Mouse (Mus musculus): ENCODE results near the gene Fam89b. TPM values are rescaled to one million over a fixed set of nuclear protein-coding genes. Genes with fewer than 3 reads are reported as not detected.

The Fam89b gene
- polyA plus RNA-seq, 2 experiments from 2014 or later = 20.1 to 44.7 TPM

Other genes starting within 250 kb of the Fam89b start
- 10 to 100 TPM; 34.3 to 39.7 TPM for gene Mus81, start 241.3 kb downstream of the Fam89b start, polyA plus RNA-seq (2017; shearing (Covaris generic))
- gene Cfl1, start 239.2 kb downstream of the Fam89b start, polyA plus RNA-seq (2017; shearing (Covaris generic)) = 1,000 to 10,000 TPM; 2,749 to 2,812 TPM
- gene 1700020D05Rik, start 225.9 kb downstream of the Fam89b start, polyA plus RNA-seq (2017; shearing (Covaris generic)) = under 1 TPM; 0.33 to 0.51 TPM
- 10 to 100 TPM; 16.3 to 18.4 TPM for gene Snx32, start 219.1 kb downstream of the Fam89b start, polyA plus RNA-seq (2017; shearing (Covaris generic))
- not detected for gene Ovol1, start 169.0 kb downstream of the Fam89b start, polyA plus RNA-seq (2017; shearing (Covaris generic))
- gene Ap5b1, start 161.6 kb downstream of the Fam89b start, polyA plus RNA-seq (2017; shearing (Covaris generic)) = 1 to 10 TPM; 5.1 to 8.6 TPM
- gene Rnaseh2c, start 127.8 kb downstream of the Fam89b start, polyA plus RNA-seq (2017; shearing (Covaris generic)) = 10 to 100 TPM; 65.1 to 70.2 TPM
- gene Kat5, start 119.4 kb downstream of the Fam89b start, polyA plus RNA-seq (2017; shearing (Covaris generic)) = 10 to 100 TPM; 21.9 to 37.3 TPM
- gene Rela, start 92.2 kb downstream of the Fam89b start, polyA plus RNA-seq (2017; shearing (Covaris generic)) = 100 to 1,000 TPM in 1 of 2 experiments, 10 to 100 TPM in 1; 96.1 to 107 TPM
- gene Sipa1, start 65.9 kb downstream of the Fam89b start, polyA plus RNA-seq (2017; shearing (Covaris generic)) = 10 to 100 TPM; 22.3 to 22.4 TPM
- gene Map3k11, start 40.9 kb downstream of the Fam89b start, polyA plus RNA-seq (2017; shearing (Covaris generic)) = 1 to 10 TPM; 7.8 to 9.2 TPM
- gene Pcnx3, start 40.7 kb downstream of the Fam89b start, polyA plus RNA-seq (2017; shearing (Covaris generic)) = 10 to 100 TPM; 20.6 to 21.7 TPM
- 1 to 10 TPM; 1.5 to 2.8 TPM for gene Kcnk7, start 25.3 kb downstream of the Fam89b start, polyA plus RNA-seq (2017; shearing (Covaris generic))
- 10 to 100 TPM; 16.5 to 26.4 TPM for gene Ehbp1l1, start 3.3 kb downstream of the Fam89b start, polyA plus RNA-seq (2017; shearing (Covaris generic))
- not detected for gene Ltbp3, start 11.3 kb upstream of the Fam89b start, polyA plus RNA-seq (2017; shearing (Covaris generic))
- 10 to 100 TPM in 1 of 2 experiments, 1 to 10 TPM in 1; 8.4 to 16.8 TPM for gene Scyl1, start 41.8 kb upstream of the Fam89b start, polyA plus RNA-seq (2017; shearing (Covaris generic))
- 10 to 100 TPM; 70.6 to 78.6 TPM for gene Frmd8, start 145.6 kb upstream of the Fam89b start, polyA plus RNA-seq (2017; shearing (Covaris generic))
- 10 to 100 TPM; 43.3 to 60.2 TPM for gene Slc25a45, start 148.2 kb upstream of the Fam89b start, polyA plus RNA-seq (2017; shearing (Covaris generic))
- gene Tigd3, start 164.5 kb upstream of the Fam89b start, polyA plus RNA-seq (2017; shearing (Covaris generic)) = under 1 TPM; 0.29 to 0.58 TPM
- 100 to 1,000 TPM; 123 to 178 TPM for gene Dpf2, start 183.4 kb upstream of the Fam89b start, polyA plus RNA-seq (2017; shearing (Covaris generic))
- gene Cdc42ep2, start 195.2 kb upstream of the Fam89b start, polyA plus RNA-seq (2017; shearing (Covaris generic)) = under 1 TPM in 1 of 2 experiments, not detected in 1; 0.25 TPM
- gene Pola2, start 234.5 kb upstream of the Fam89b start, polyA plus RNA-seq (2017; shearing (Covaris generic)) = 10 to 100 TPM; 16.5 to 17.5 TPM